Mouse (Mus musculus) liver, postnatal 0 days (tissue): ENCODE results near the gene Plxna2.

ENCODE experiments used
- CTCF ChIP-seq: sonication (generic); IDR thresholded peaks from 2 replicates; pipeline ENCODE4 v1.5.1; 2016; ENCODE audit warnings: antibody characterized with exemption, low read depth
- EP300 ChIP-seq: IDR thresholded peaks from 2 replicates; pipeline ENCODE4 v1.6.1; 2016; ENCODE audit warnings: antibody characterized with exemption, low read depth, mild to moderate bottlenecking

DNA sequence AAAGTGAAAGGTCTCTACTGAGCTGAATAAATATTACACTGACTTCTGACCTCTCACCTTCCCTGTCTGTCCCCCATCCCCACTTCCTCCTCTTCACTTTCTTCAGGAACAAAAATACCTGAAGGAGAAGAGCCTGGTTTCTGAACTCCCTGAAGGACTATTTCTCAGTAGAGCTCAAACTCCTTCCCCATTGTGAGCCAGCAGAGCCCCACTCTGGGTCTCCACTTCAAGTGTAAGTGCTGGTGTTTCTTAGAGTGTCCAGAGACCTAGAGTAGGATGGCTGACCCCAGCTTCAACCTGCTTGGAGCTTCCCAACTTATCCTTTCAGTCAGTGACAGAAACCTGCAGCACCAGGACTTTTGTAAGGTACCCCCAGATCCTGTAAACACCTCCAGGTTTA is 9.3 kb downstream of the Plxna2 start:
- no peak for TF ChIP-seq EP300
- no peak for TF ChIP-seq CTCF
